Mouse (Mus musculus): ENCODE results near the gene Wap. TPM values are rescaled to one million over a fixed set of nuclear protein-coding genes. Genes with fewer than 3 reads are reported as not detected.

Gene Wap
- polyA plus RNA-seq, 1 experiment from 2014 or later: not detected

GRCm38 (mm10) chr11:6594845-6595244 lies 43.6 kb downstream of the Wap start:
- Histone ChIP-seq H3K9ac (no peak overlapping the region), H3K9me3 (no peaks in the 10 kb centered on the region), H3K36me3 (peaks cover 84% of the 10 kb centered on the region), H3K4me3 (no peak overlapping the region), H3K27ac (no peak overlapping the region), H3K27me3 (no peaks in the 10 kb centered on the region), H3K4me2 (replicated peaks) (no peak overlapping the region), H3K4me1 (peaks cover 14% of the 10 kb centered on the region)
- WGBS: 78% methylated on average over 6 of the region's 6 CpGs
- ATAC-seq (ENCODE audit: insufficient number of reproducible peaks, insufficient read depth, low FRiP score, low TSS enrichment): no peak

- WGBS: 75% methylated on average over 11 of the region's 11 CpGs
- Histone ChIP-seq H3K27me3 (no peaks in the 10 kb centered on the region), H3K36me3 (peaks cover 96% of the 10 kb centered on the region), H3K27ac (no peak overlapping the region), H3K4me3 (no peak overlapping the region), H3K9me3 (no peaks in the 10 kb centered on the region), H3K9ac (no peak overlapping the region), H3K4me2 (replicated peaks) (no peak overlapping the region), H3K4me1 (peaks cover 5% of the 10 kb centered on the region)
- ATAC-seq (ENCODE audit: insufficient number of reproducible peaks, insufficient read depth, low FRiP score, low TSS enrichment): no peak
Observed at GRCm38 (mm10) chr11:6593406-6593805, 45.0 kb downstream of the Wap start.

- H3K36me3 ChIP-seq: peaks cover 92% of the 10 kb centered on the region
- H3K4me1 ChIP-seq: no peaks in the 10 kb centered on the region
- no peaks in the 10 kb centered on the region for H3K27me3 ChIP-seq
- WGBS: 90% methylated on average over 10 of the region's 10 CpGs
- no peaks in the 10 kb centered on the region for H3K9me3 ChIP-seq
- no peak overlapping the region for H3K4me2 ChIP-seq (replicated peaks)
- no peak overlapping the region for H3K27ac ChIP-seq
- H3K9ac ChIP-seq: no peak overlapping the region
- ATAC-seq (ENCODE audit: insufficient number of reproducible peaks, insufficient read depth, low FRiP score, low TSS enrichment): no peak
- no peak overlapping the region for H3K4me3 ChIP-seq
Observed at GRCm38 (mm10) chr11:6590933-6591675, 47.3 kb downstream of the Wap start.

- no peak for ATAC-seq (ENCODE audit: insufficient number of reproducible peaks, insufficient read depth, low FRiP score, low TSS enrichment)
- no peaks in the 10 kb centered on the region for H3K9me3 ChIP-seq
- no peak overlapping the region for H3K4me2 ChIP-seq (replicated peaks)
- H3K4me1 ChIP-seq: no peaks in the 10 kb centered on the region
- no peak overlapping the region for H3K4me3 ChIP-seq
- H3K27me3 ChIP-seq: no peaks in the 10 kb centered on the region
- 92% methylated on average over 7 of the region's 7 CpGs for WGBS
- peaks cover 87% of the 10 kb centered on the region for H3K36me3 ChIP-seq
- H3K9ac ChIP-seq: no peak overlapping the region
- H3K27ac ChIP-seq: no peak overlapping the region
Observed at GRCm38 (mm10) chr11:6589838-6590237, 48.6 kb downstream of the Wap start.

- Histone ChIP-seq H3K27ac (no peak overlapping the region), H3K4me3 (no peak overlapping the region), H3K36me3 (peaks cover 77% of the 10 kb centered on the region), H3K27me3 (no peaks in the 10 kb centered on the region), H3K9me3 (no peaks in the 10 kb centered on the region), H3K4me2 (replicated peaks) (no peak overlapping the region), H3K9ac (no peak overlapping the region), H3K4me1 (no peaks in the 10 kb centered on the region)
- 88% methylated on average over 7 of the region's 7 CpGs for WGBS
- ATAC-seq (ENCODE audit: insufficient number of reproducible peaks, insufficient read depth, low FRiP score, low TSS enrichment): no peak
Observed at GRCm38 (mm10) chr11:6588295-6588694, 50.1 kb downstream of the Wap start.

- peaks cover 68% of the 10 kb centered on the region for H3K36me3 ChIP-seq
- WGBS: 92% methylated on average over 7 of the region's 7 CpGs
- H3K9me3 ChIP-seq: no peaks in the 10 kb centered on the region
- H3K4me2 ChIP-seq (replicated peaks): no peak overlapping the region
- no peak overlapping the region for H3K4me3 ChIP-seq
- no peaks in the 10 kb centered on the region for H3K4me1 ChIP-seq
- no peak overlapping the region for H3K27ac ChIP-seq
- no peak for ATAC-seq (ENCODE audit: insufficient number of reproducible peaks, insufficient read depth, low FRiP score, low TSS enrichment)
- no peaks in the 10 kb centered on the region for H3K27me3 ChIP-seq
- no peak overlapping the region for H3K9ac ChIP-seq
Observed at GRCm38 (mm10) chr11:6587249-6587940, 51.0 kb downstream of the Wap start.

GRCm38 (mm10) chr11:6586660-6587059 lies 51.8 kb downstream of the Wap start:
- no peaks in the 10 kb centered on the region for H3K4me1 ChIP-seq
- no peak overlapping the region for H3K9ac ChIP-seq
- no peak overlapping the region for H3K27ac ChIP-seq
- H3K27me3 ChIP-seq: no peaks in the 10 kb centered on the region
- 86% methylated on average over 3 of the region's 3 CpGs for WGBS
- no peak for ATAC-seq (ENCODE audit: insufficient number of reproducible peaks, insufficient read depth, low FRiP score, low TSS enrichment)
- peaks cover 62% of the 10 kb centered on the region for H3K36me3 ChIP-seq
- H3K4me2 ChIP-seq (replicated peaks): no peak overlapping the region
- no peaks in the 10 kb centered on the region for H3K9me3 ChIP-seq
- no peak overlapping the region for H3K4me3 ChIP-seq

GRCm38 (mm10) chr11:6585748-6586147 lies 52.7 kb downstream of the Wap start:
- no peak overlapping the region for H3K27ac ChIP-seq
- WGBS: 91% methylated on average over 8 of the region's 8 CpGs
- H3K4me3 ChIP-seq: no peak overlapping the region
- no peaks in the 10 kb centered on the region for H3K9me3 ChIP-seq
- H3K27me3 ChIP-seq: no peaks in the 10 kb centered on the region
- H3K36me3 ChIP-seq: peaks cover 53% of the 10 kb centered on the region
- H3K4me1 ChIP-seq: no peaks in the 10 kb centered on the region
- H3K9ac ChIP-seq: no peak overlapping the region
- H3K4me2 ChIP-seq (replicated peaks): no peak overlapping the region
- ATAC-seq (ENCODE audit: insufficient number of reproducible peaks, insufficient read depth, low FRiP score, low TSS enrichment): no peak

Other genes starting within 250 kb of the Wap start
- 11.9 and 12.5 TPM in 2 replicates for gene Zmiz2, start 249.6 kb downstream of the Wap start, polyA plus RNA-seq (2016; fragmentation: Nextera tagmentation; extraction: Ambion mirVana)
- 5,090 and 5,096 TPM in 2 replicates for gene Ppia, start 223.2 kb downstream of the Wap start, polyA plus RNA-seq (2016; fragmentation: Nextera tagmentation; extraction: Ambion mirVana)
- 693 and 728 TPM in 2 replicates for gene H2afv, start 194.2 kb downstream of the Wap start, polyA plus RNA-seq (2016; fragmentation: Nextera tagmentation; extraction: Ambion mirVana)
- 19.5 and 21.7 TPM in 2 replicates for gene Purb, start 162.7 kb downstream of the Wap start, polyA plus RNA-seq (2016; fragmentation: Nextera tagmentation; extraction: Ambion mirVana)
- 0.75 and 1.1 TPM in 2 replicates for gene Myo1g, start 117.7 kb downstream of the Wap start, polyA plus RNA-seq (2016; fragmentation: Nextera tagmentation; extraction: Ambion mirVana)
- gene Ccm2, start 91.8 kb downstream of the Wap start, polyA plus RNA-seq (2016; fragmentation: Nextera tagmentation; extraction: Ambion mirVana): 90.6 and 96.0 TPM in 2 replicates
- 10.0 and 16.6 TPM in 2 replicates for gene Nacad, start 32.6 kb downstream of the Wap start, polyA plus RNA-seq (2016; fragmentation: Nextera tagmentation; extraction: Ambion mirVana)
- 43.0 and 43.8 TPM in 2 replicates for gene Tbrg4, start 12.6 kb downstream of the Wap start, polyA plus RNA-seq (2016; fragmentation: Nextera tagmentation; extraction: Ambion mirVana)
- gene Ramp3, start 19.9 kb upstream of the Wap start, polyA plus RNA-seq (2016; fragmentation: Nextera tagmentation; extraction: Ambion mirVana): 5.5 and 7.3 TPM in 2 replicates
- not detected in 2 replicates for gene Gm11983, start 199.0 kb upstream of the Wap start, polyA plus RNA-seq (2016; fragmentation: Nextera tagmentation; extraction: Ambion mirVana)